Mouse (Mus musculus) v-Abl transformed pro-B cells (cell line): ENCODE data around the gene Acadsb.
"Not testable (repeated sequence)": the region's sequence is repeated elsewhere in the genome, so short reads cannot be mapped to it uniquely, and the experiment has no call there.

Source experiments
- in situ Hi-C, 2 experiments: fragments of 400-800 bp; cut with MboI; formaldehyde crosslinking; loops; one replicate each; pipeline ENCODE4 v1.15.1; 2025; ENCODE audit not compliant: unreplicated experiment in 2 of 2

Gene Acadsb

GRCm38 (mm10) chr7:131410416-131411058, at the start of gene Acadsb, which contains the start of gene Ikzf5:
Acadsb (plus strand) TSS chr7:131410601.
Ikzf5 (minus strand) TSS chr7:131410521.
- in situ Hi-C loops: loop anchor here (10.0 to 25.0 kb wide), 2 partner anchors 144 to 1602 kb away; no protein-coding TSS in a partner anchor

GRCm38 (mm10) chr7:131362269-131362614, 48.2 kb upstream of the Acadsb start:
- in situ Hi-C loops: loop anchor here (5.0 to 25.0 kb wide), 8 partner anchors 45 to 1750 kb away; partner anchors contain the start of gene Bub3 (in 1 of the 2)

GRCm38 (mm10) chr7:131362615-131363300, 47.6 kb upstream of the Acadsb start, which contains the start of gene 2310057M21Rik:
2310057M21Rik (minus strand) TSS chr7:131362759.
- in situ Hi-C loops: loop anchor here (5.0 to 25.0 kb wide), 8 partner anchors 45 to 1750 kb away; partner anchors contain the start of gene Bub3 (in 1 of the 2)

- in situ Hi-C loops: loop anchor here (5.0 to 25.0 kb wide), 8 partner anchors 43 to 1752 kb away; partner anchors contain the start of gene Bub3 (in 1 of the 2)
These were observed 46.3 kb upstream of the Acadsb start for GRCm38 (mm10) chr7:131364131-131364530.

- in situ Hi-C loops: loop anchor here (5.0 to 25.0 kb wide), 5 partner anchors 36 to 1759 kb away; no protein-coding TSS in a partner anchor
These were observed 39.5 kb upstream of the Acadsb start, which contains the start of gene Pstk for GRCm38 (mm10) chr7:131370648-131371469. Pstk (plus strand) TSS chr7:131371141.

GRCm38 (mm10) chr7:131371470-131371860, 38.9 kb upstream of the Acadsb start:
- in situ Hi-C loops: loop anchor here (5.0 to 25.0 kb wide), 5 partner anchors 36 to 1759 kb away; no protein-coding TSS in a partner anchor

GRCm38 (mm10) chr7:131371880-131372651, 38.3 kb upstream of the Acadsb start:
- in situ Hi-C loops: loop anchor here (5.0 to 25.0 kb wide), 5 partner anchors 35 to 1760 kb away; no protein-coding TSS in a partner anchor

GRCm38 (mm10) chr7:131391761-131392160, 18.6 kb upstream of the Acadsb start:
- in situ Hi-C loops: not testable (repeated sequence)

- in situ Hi-C loops: loop anchor here (5.0 to 25.0 kb wide), 3 partner anchors 37 to 1603 kb away; partner anchors contain the start of genes 2310057M21Rik (in 1 of the 2) and Pstk (in 1 of the 2)
These were observed 947 bp upstream of the Acadsb start for GRCm38 (mm10) chr7:131409321-131409987.

- in situ Hi-C loops: loop anchor here (5.0 to 25.0 kb wide), 4 partner anchors 38 to 1602 kb away; partner anchors contain the start of genes 2310057M21Rik (in 1 of the 2) and Pstk (in 1 of the 2)
These were observed 414 bp upstream of the Acadsb start for GRCm38 (mm10) chr7:131409988-131410385.

- in situ Hi-C loops: loop anchor here (10.0 to 25.0 kb wide), 2 partner anchors 143 to 1601 kb away; no protein-coding TSS in a partner anchor
These were observed 980 bp downstream of the Acadsb start for GRCm38 (mm10) chr7:131411221-131411940.

- in situ Hi-C loops: loop anchor here (10.0 to 25.0 kb wide), 2 partner anchors 143 to 1600 kb away; no protein-coding TSS in a partner anchor
These were observed 1.5 kb downstream of the Acadsb start for GRCm38 (mm10) chr7:131411941-131412270.

- in situ Hi-C loops: loop anchor here (10.0 to 25.0 kb wide), 2 partner anchors 138 to 1596 kb away; no protein-coding TSS in a partner anchor
These were observed 6.3 kb downstream of the Acadsb start for GRCm38 (mm10) chr7:131416742-131417141.

- in situ Hi-C loops: loop anchor here (10.0 to 25.0 kb wide), 2 partner anchors 137 to 1595 kb away; no protein-coding TSS in a partner anchor
These were observed 7.2 kb downstream of the Acadsb start for GRCm38 (mm10) chr7:131417605-131418004.

GRCm38 (mm10) chr7:131424912-131425311, 14.5 kb downstream of the Acadsb start:
- in situ Hi-C loops: loop anchor here in 1 of 2 experiments (25.0 kb wide), 2 partner anchors 787 to 1587 kb away; no protein-coding TSS in a partner anchor

- in situ Hi-C loops: loop anchor here in 1 of 2 experiments (25.0 kb wide), 1 partner anchor 785 kb away; no protein-coding TSS in a partner anchor
These were observed 16.9 kb downstream of the Acadsb start for GRCm38 (mm10) chr7:131427331-131427730.

- in situ Hi-C loops: loop anchor here (5.0 to 25.0 kb wide), 4 partner anchors 450 to 1113 kb away; no protein-coding TSS in a partner anchor
These were observed 21.8 kb downstream of the Acadsb start for GRCm38 (mm10) chr7:131432244-131432643.
